Mouse (Mus musculus) brain, adult 2 months (tissue): ENCODE measurements around the gene Arpc5.

Source experiments
- DNase-seq: peaks from one replicate; pipeline ENCODE4 v3.0.0; 2011; ENCODE audit warnings: low read depth, low spot score

Arpc5 gene

DNA sequence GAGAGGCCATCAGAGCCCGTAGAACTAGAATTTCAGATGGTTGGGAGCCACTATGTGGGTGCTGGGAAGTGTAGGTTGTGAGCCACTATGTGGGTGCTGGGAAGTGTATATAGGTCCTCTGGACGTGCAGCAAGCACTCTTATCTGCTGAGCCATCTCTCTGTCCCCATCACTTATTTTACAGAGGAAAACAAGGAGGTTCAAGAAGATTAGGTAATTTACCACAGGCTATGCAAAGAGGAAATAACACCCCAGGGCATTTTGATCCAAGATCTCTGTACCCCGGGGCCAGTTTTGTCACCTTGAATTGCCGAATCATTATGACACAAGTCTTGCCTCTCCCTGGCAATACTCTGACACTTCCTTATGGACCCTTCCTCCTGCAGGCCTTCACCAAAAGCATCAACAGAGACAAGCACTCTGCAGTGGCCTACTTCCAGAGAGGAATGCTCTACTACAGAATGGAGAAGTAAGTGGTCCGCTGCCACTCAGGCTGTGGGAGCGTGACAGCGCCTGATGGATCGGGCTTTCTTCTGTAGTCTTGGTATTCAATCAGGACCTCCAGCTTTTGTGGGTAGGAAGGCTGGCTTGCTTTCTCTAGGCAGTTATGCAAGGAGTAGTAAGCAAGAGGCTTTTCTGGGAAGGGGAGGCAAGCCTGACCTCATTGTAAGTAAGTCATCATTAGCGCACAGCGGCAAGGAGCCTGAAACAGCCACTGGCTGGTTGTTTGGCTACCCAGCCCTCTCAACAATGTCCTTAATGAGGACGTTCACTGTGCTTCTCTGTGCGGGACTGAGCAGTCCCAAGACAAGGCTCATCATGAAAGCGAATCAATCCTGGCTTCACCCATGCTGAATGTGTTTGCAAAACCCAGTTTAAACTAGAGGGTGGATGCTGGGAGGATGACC lies 44.4 kb downstream of the Arpc5 start:
- DNase-seq: no peak

DNA sequence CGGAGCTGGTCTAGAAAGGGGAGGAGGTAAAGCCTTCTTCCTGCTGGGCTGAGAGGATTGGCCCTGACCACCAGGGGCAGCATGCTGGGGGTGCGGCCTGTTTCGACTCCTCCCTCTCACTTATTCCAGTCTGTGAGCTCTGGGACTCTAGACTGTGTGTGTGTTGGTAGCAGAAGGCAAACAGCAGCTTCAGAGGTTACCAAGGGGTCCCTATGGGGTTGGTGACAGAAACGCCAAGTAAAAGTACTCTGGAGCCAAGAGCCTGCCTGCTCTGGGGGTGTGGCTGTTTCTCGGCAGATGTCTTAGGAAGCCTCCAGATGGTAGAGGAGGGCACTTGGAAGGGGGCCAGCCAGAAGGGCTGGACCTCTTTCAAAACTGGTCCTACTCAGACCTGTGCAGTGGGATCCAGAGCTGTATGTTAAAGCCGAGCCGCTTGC lies 48.9 kb downstream of the Arpc5 start:
- DNase-seq: peak; percentile 59

DNA sequence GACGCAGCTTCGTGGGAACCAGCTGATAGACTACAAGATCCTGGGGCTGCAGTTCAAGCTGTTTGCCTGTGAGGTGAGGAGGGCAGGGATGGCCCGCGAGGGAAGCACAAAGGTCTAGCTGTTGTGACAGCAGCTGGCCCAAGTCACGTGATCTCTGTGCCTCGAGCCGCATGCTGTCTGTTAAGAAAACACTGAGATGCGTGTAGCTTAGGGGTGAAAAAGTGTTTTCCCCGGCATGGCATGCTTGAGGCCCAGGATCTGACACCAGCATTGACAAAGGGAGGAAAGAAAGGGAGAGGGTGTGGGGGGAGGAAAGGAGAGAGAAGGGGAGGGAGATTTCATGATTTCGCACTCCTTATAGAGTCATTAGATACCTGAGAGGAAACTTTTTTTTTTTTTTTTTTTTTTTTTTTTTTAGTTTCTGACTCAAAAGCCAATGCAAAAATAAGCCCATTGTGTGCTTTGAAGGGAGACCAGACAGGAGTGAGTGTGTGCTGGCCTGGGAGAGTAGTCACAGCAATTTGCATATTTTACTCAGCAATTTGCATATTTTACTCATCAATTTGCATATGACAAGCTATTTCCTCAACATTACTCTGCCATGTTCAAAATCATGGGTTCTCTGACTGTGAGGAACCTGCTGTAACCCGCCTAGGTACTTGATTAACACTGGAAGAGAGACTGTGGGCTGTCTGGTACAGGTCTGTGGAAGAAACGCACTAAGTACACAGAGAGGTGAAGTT lies 50.9 kb downstream of the Arpc5 start:
- DNase-seq: peak; percentile 68

DNA sequence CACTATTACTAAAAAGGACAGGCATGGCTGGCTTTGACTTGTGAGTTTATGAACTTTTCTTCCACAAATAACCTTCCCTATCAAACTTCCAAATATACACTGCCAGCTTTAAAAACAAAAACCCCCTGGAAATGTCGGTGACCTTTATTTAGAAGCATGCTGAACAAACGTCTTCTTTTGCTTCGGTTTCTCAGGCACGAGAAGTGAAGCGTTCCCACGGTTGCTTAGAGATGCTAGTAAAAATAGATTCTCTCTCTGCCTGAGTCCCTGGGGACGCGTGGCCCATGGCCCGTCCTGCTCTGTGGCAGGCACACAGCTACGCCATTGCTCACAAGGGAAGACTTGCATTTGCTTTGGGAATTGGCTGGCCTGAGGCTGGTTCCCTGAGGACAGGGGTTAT lies 51.5 kb downstream of the Arpc5 start:
- DNase-seq: peak; percentile 63

DNA sequence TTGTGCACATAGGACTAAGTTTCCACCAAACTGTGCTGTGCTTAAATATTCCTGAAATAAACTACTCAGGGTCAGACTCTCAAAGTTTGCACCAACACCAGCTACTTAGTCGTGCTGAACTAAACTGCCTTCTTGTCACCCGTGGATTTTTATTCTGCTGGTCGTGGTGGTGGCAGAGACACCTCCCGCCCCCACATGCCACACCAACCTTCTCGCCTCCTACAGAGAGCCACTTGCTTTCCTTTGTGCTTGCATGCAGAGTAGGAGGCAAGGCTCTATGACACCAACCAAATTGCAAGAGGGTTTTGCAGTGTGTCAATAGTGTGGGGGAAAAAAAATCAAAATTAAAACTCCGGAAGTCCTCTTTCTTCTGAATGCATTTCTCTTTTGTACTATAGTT lies 53.2 kb downstream of the Arpc5 start:
- DNase-seq: peak; percentile 38

DNA sequence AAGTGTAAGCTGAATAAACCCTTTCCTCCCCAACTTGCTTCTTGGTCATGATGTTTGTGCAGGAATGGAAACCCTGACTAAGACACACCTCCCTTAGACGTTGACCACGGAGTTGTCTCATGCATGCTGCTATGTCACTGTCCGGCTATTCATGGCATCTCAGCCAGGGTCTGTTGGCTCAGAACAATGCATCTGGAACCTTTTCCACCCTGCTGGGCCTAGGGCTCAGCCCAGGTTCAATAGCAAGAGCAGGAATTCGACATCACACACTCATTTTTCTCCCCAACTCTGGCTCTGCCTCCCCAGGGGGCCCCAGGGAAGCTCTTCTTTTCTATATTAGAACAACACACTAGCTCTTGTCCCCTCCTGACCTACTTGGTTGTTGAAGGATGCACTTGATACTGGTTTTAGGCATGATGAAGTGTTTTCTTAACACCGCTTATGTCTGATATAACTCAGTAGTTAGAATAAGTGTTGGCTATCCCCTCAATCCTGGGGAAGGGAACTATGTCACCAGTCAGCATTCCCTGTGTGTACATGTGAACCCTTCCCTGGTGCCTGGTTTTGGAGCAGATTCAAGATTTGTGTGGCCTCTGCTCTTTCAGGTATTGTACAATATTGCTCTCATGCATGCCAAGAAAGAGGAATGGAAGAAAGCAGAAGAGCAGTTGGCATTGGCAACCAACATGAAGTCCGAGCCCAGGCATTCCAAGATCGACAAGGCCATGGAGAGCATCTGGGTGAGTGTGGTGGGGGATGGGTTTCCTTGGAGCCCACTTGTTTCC lies 54.8 kb downstream of the Arpc5 start:
- no peak for DNase-seq

DNA sequence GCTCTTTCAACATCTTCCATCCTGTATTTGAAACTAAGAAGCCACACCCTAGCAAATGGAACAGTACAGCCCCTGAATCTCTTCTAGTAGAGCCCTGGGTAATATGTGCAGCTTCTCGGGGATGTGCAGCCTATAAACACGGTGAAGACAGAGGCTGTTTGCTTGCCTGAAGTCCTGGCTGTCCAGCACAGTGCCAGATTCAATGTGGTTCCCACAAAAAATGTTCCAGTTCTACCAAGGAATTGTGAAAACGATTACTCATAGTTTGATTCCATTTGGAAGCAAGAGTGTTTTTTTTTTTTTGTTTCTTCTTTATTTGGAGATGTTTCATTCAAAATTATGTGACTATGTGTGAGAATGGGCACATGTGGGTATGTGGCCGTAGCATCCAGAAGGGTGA lies 55.4 kb downstream of the Arpc5 start:
- DNase-seq: peak; percentile 61

DNA sequence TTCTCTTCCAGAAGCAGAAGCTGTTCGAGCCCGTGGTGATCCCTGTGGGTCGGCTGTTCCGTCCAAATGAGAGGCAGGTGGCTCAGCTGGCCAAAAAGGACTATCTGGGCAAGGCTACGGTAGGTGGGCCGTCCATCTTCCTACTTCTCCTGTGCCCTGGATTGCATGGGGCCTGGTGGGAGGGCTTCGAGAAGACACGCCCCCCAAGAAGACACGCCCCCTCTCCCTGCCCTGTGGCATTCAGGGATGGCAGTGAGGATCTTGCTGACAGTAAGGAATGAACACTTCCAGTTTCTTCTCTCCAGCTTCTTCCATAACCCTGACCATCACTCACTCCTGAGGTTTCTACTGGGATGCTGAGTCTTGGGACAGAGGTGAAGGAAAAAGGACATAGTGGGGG lies 57.9 kb downstream of the Arpc5 start:
- DNase-seq: no peak
